Mouse (Mus musculus) ES-E14 (cell line): ENCODE results near the gene Pcnx3. TPM values are rescaled to one million over a fixed set of nuclear protein-coding genes. Genes with fewer than 3 reads are reported as not detected.
A peak's percentile ranks its signal among the peaks of the same experiment; 100 is the strongest.

Source experiments
- DNase-seq: peaks from one replicate; pipeline ENCODE4 v3.0.0-alpha.2; 2013; ENCODE audit warnings: low read depth, low spot score
- H3K27ac ChIP-seq: 2 replicates; pipeline ENCODE4 v1.5.1; 2012; ENCODE audit warnings: low read depth, mild to moderate bottlenecking, low read length, moderate library complexity, mixed read lengths; ENCODE audit not compliant: poor library complexity, insufficient read depth, severe bottlenecking
- H3K36me3 ChIP-seq: 2 replicates; pipeline ENCODE4 v1.6.1; 2012; ENCODE audit warnings: mild to moderate bottlenecking, low read length, moderate library complexity, mixed read lengths; ENCODE audit not compliant: control insufficient read depth, poor library complexity, insufficient read depth, severe bottlenecking
- H3K4me1 ChIP-seq, 2 experiments: fragments of 150-350 bp in 1 of 2; sonication (generic) in 1 of 2; 2 replicates each; pipeline ENCODE4 v1.6.1; 2012; ENCODE audit warnings: low read length in 2 of 2, mild to moderate bottlenecking in 1 of 2, mixed read lengths in 1 of 2; ENCODE audit not compliant: control insufficient read depth in 2 of 2, insufficient read depth in 2 of 2, poor library complexity in 1 of 2
- H3K4me3 ChIP-seq, 2 experiments: fragments of 150-350 bp in 1 of 2; sonication (generic) in 1 of 2; 2 replicates each; pipeline ENCODE4 v1.5.1; 2012; ENCODE audit warnings: low read length in 2 of 2, low read depth in 1 of 2, mild to moderate bottlenecking in 1 of 2, mixed read lengths in 1 of 2; ENCODE audit not compliant: insufficient read depth in 1 of 2, poor library complexity in 1 of 2, severe bottlenecking in 1 of 2
- H3K9ac ChIP-seq: 2 replicates; pipeline ENCODE4 v1.6.1; 2012; ENCODE audit warnings: low read depth, mild to moderate bottlenecking, low read length, mixed read lengths; ENCODE audit not compliant: poor library complexity, insufficient read depth, severe bottlenecking
- H3K9me3 ChIP-seq: fragments of 150-350 bp; sonication (generic); 2 replicates; pipeline ENCODE4 v1.6.1; 2012; ENCODE audit warnings: low read depth, mild to moderate bottlenecking, low read length; ENCODE audit not compliant: control insufficient read depth, insufficient read depth
- CHD2 ChIP-seq: IDR thresholded peaks from 2 replicates; pipeline ENCODE4 v1.6.1; 2014; ENCODE audit warnings: mild to moderate bottlenecking, low read depth, low read length, inconsistent platforms
- HCFC1 ChIP-seq: IDR thresholded peaks from 2 replicates; pipeline ENCODE4 v1.6.1; 2012; ENCODE audit warnings: low read length, inconsistent platforms, borderline replicate concordance; ENCODE audit not compliant: insufficient read depth
- MAFK ChIP-seq: IDR thresholded peaks from 2 replicates; pipeline ENCODE4 v1.6.1; 2014; ENCODE audit warnings: mild to moderate bottlenecking, low read depth, low read length, inconsistent platforms; ENCODE audit not compliant: insufficient read depth
- ZC3H11A ChIP-seq: IDR thresholded peaks from 2 replicates; pipeline ENCODE4 v1.6.1; 2012; ENCODE audit warnings: low read depth, mild to moderate bottlenecking, inconsistent platforms, low read length, borderline replicate concordance
- ZNF384 ChIP-seq: IDR thresholded peaks from 2 replicates; pipeline ENCODE4 v1.6.1; 2012; ENCODE audit warnings: low read depth, low read length, inconsistent platforms
- in situ Hi-C, 2 experiments: fragments of 600-800 bp; cut with MboI; formaldehyde crosslinking; loops; one replicate each; pipeline ENCODE4 v1.15.1; 2025; ENCODE audit warnings: low sequenced_read_pairs in 2 of 2, inconsistent platforms in 1 of 2; ENCODE audit not compliant: unreplicated experiment in 2 of 2
- total RNA-seq: library from RNA; depleted of rRNA; stranded (reverse); fragments of 300-350 nt; gene quantifications from 2 replicates; pipeline ENCODE4 v1.2.3, GENCODE M21; 2012

The Pcnx3 gene
- total RNA-seq, 1 experiment, result 63.9 TPM

- peaks cover 11% of the 10 kb centered on the region for H3K36me3 ChIP-seq
- TF ChIP-seq ZC3H11A, result no peak
- no peak for TF ChIP-seq ZNF384
- TF ChIP-seq MAFK, result no peak
- no peak for TF ChIP-seq HCFC1
- no peak for TF ChIP-seq CHD2
- H3K4me1 ChIP-seq, result peaks cover 2 to 33% of the 10 kb centered on the region in 2 experiments; a peak in 2 of 4 replicates
- DNase-seq, result no peak
- peak within 1 kb of the TSS; percentile 61 to 62 for H3K4me3 ChIP-seq
- H3K27ac ChIP-seq, result no peak within 1 kb of the TSS
- in situ Hi-C loops, result no loop called here
- H3K9ac ChIP-seq, result peak within 1 kb of the TSS; percentile 70
- no peaks in the 10 kb centered on the region for H3K9me3 ChIP-seq
Observed at GRCm38 (mm10) chr19:5725767-5726515, 37.2 kb upstream of the Pcnx3 start, which contains the start of gene Ehbp1l1. Gene Ehbp1l1, minus strand, starts transcription at chr19:5726317.

- peaks cover 8% of the 10 kb centered on the region for H3K36me3 ChIP-seq
Observed at GRCm38 (mm10) chr19:5725029-5725707, 36.5 kb upstream of the Pcnx3 start.

GRCm38 (mm10) chr19:5724549-5724941 is 35.8 kb upstream of the Pcnx3 start:
- Histone ChIP-seq H3K9me3 (no peaks in the 10 kb centered on the region), H3K4me1 (peaks cover 2 to 25% of the 10 kb centered on the region in 2 experiments; a peak in 2 of 4 replicates), H3K36me3 (peaks cover 3% of the 10 kb centered on the region; the same call in 1 of the 2 replicates), H3K9ac (no peak overlapping the region), H3K27ac (no peak overlapping the region), H3K4me3 (no peak overlapping the region)
- in situ Hi-C loops, result no loop called here
- DNase-seq, result no peak
- no peak for TF ChIP-seq HCFC1
- no peak for TF ChIP-seq CHD2
- no peak for TF ChIP-seq MAFK
- TF ChIP-seq ZC3H11A, result no peak
- TF ChIP-seq ZNF384, result no peak

More at GRCm38 (mm10) chr19:5725029-5725707, 36.5 kb upstream of the Pcnx3 start:
- Histone ChIP-seq H3K4me3 (peak overlapping the region; percentile 61 to 62; a peak in 2 of 4 replicates), H3K9me3 (no peaks in the 10 kb centered on the region), H3K9ac (peak overlapping the region; percentile 7; the same call in 1 of the 2 replicates), H3K27ac (no peak overlapping the region), H3K4me1 (peaks cover 2 to 28% of the 10 kb centered on the region in 2 experiments; a peak in 2 of 4 replicates)
- TF ChIP-seq CHD2 (no peak), ZC3H11A (no peak), ZNF384 (no peak), HCFC1 (no peak), MAFK (no peak)
- DNase-seq, result no peak
- in situ Hi-C loops, result no loop called here

GRCm38 (mm10) chr19:5723934-5724548 is 35.3 kb upstream of the Pcnx3 start:
- in situ Hi-C loops, result no loop called here
- TF ChIP-seq HCFC1 (no peak), CHD2 (no peak), MAFK (no peak)
- H3K9me3 ChIP-seq, result no peaks in the 10 kb centered on the region
- peaks cover 3% of the 10 kb centered on the region; the same call in 1 of the 2 replicates for H3K36me3 ChIP-seq
- no peak overlapping the region for H3K27ac ChIP-seq
- no peak overlapping the region for H3K4me3 ChIP-seq
- H3K4me1 ChIP-seq, result peaks cover 2 to 25% of the 10 kb centered on the region in 2 experiments; a peak in 2 of 4 replicates
- no peak for DNase-seq
- no peak overlapping the region for H3K9ac ChIP-seq
